Mouse (Mus musculus) CH12.LX (cell line): ENCODE measurements around the gene Mapkapk5. TPM values are rescaled to one million over a fixed set of nuclear protein-coding genes. Genes with fewer than 3 reads are reported as not detected.

ENCODE experiments used
- DNase-seq: peaks from one replicate; pipeline ENCODE4 v3.0.0-alpha.2; 2013; ENCODE audit errors: extremely low read depth
- H3K27ac ChIP-seq: 2 replicates; pipeline ENCODE4 v1.5.1; 2012; ENCODE audit warnings: low read depth, mild to moderate bottlenecking, control low read depth, moderate library complexity; ENCODE audit not compliant: insufficient read depth
- H3K27me3 ChIP-seq: replicated peaks from 2 replicates; pipeline ENCODE3; 2012; ENCODE audit warnings: inconsistent platforms
- H3K36me3 ChIP-seq, 2 experiments: replicated peaks in 1 of 2; 2 replicates each; pipeline versions ENCODE3 to v1.6.1; 2012; ENCODE audit warnings: inconsistent platforms in 1 of 2, low read length in 1 of 2, mild to moderate bottlenecking in 1 of 2, mixed read lengths in 1 of 2, moderate library complexity in 1 of 2; ENCODE audit not compliant: control insufficient read depth in 1 of 2, insufficient read depth in 1 of 2
- H3K4me1 ChIP-seq, 2 experiments: 2 replicates each; pipeline ENCODE4 v1.6.1; 2012; ENCODE audit warnings: inconsistent platforms in 1 of 2, moderate library complexity in 1 of 2; ENCODE audit not compliant: insufficient read depth in 2 of 2, control insufficient read depth in 1 of 2
- H3K4me2 ChIP-seq: 2 replicates; pipeline ENCODE4 v1.6.1; 2012; ENCODE audit warnings: low read depth, mild to moderate bottlenecking, control low read depth; ENCODE audit not compliant: poor library complexity, insufficient read depth, severe bottlenecking
- H3K4me3 ChIP-seq, 3 experiments: fragments of 150-350 bp in 1 of 3; sonication (generic) in 1 of 3; replicated peaks in 1 of 3; 2 replicates each; pipeline versions ENCODE3 to v1.5.1; 2011 to 2012; ENCODE audit warnings: low read depth in 2 of 3, low read length in 2 of 3, mild to moderate bottlenecking in 2 of 3, moderate library complexity in 2 of 3, control low read depth in 1 of 3, improper control_type of control experiment in 1 of 3, inconsistent platforms in 1 of 3, mixed read lengths in 1 of 3; ENCODE audit not compliant: poor library complexity in 1 of 3
- H3K79me2 ChIP-seq: replicated peaks from 2 replicates; pipeline ENCODE4 v1.6.1; 2012; ENCODE audit warnings: mild to moderate bottlenecking, moderate library complexity; ENCODE audit not compliant: control insufficient read depth, poor library complexity, insufficient read depth, severe bottlenecking; ENCODE audit errors: extremely low read depth
- H3K9ac ChIP-seq: 2 replicates; pipeline ENCODE4 v1.6.1; 2012; ENCODE audit warnings: low read depth, mild to moderate bottlenecking, control low read depth, moderate library complexity; ENCODE audit not compliant: insufficient read depth
- H3K9me3 ChIP-seq: replicated peaks from 2 replicates; pipeline ENCODE3; 2012; ENCODE audit warnings: low read length, inconsistent platforms, mixed read lengths
- CHD1 ChIP-seq: IDR thresholded peaks from 2 replicates; pipeline ENCODE4 v1.6.1; 2012; ENCODE audit warnings: low read depth, low read length, improper control_type of control experiment, inconsistent platforms
- CTCF ChIP-seq, 2 experiments: IDR thresholded peaks in 1 of 2; conservative IDR thresholded peaks in 1 of 2; 2 replicates each; pipeline ENCODE4 v1.5.1; 2011 to 2012; ENCODE audit warnings: low read depth in 2 of 2, low read length in 2 of 2, improper control_type of control experiment in 1 of 2, inconsistent platforms in 1 of 2, mild to moderate bottlenecking in 1 of 2, moderate library complexity in 1 of 2
- E2F4 ChIP-seq: IDR thresholded peaks from 2 replicates; pipeline ENCODE4 v1.6.1; 2011; ENCODE audit warnings: low read depth, low read length, improper control_type of control experiment; ENCODE audit not compliant: insufficient replicate concordance
- EP300 ChIP-seq: IDR thresholded peaks from 2 replicates; pipeline ENCODE4 v1.6.1; 2011; ENCODE audit warnings: low read length, improper control_type of control experiment
- IRF4 ChIP-seq: IDR thresholded peaks from 2 replicates; pipeline ENCODE4 v1.6.1; 2014; ENCODE audit warnings: low read depth, mild to moderate bottlenecking, inconsistent platforms, low read length, improper control_type of control experiment
- KAT2A ChIP-seq: IDR thresholded peaks from 2 replicates; pipeline ENCODE4 v1.6.1; 2012; ENCODE audit warnings: low read length, improper control_type of control experiment, inconsistent platforms; ENCODE audit not compliant: insufficient replicate concordance
- MAX ChIP-seq: IDR thresholded peaks from 2 replicates; pipeline ENCODE4 v1.6.1; 2011; ENCODE audit warnings: low read length, improper control_type of control experiment
- MAZ ChIP-seq: IDR thresholded peaks from 2 replicates; pipeline ENCODE4 v1.6.1; 2012; ENCODE audit warnings: low read depth, mild to moderate bottlenecking, inconsistent platforms, low read length, improper control_type of control experiment, moderate library complexity
- MXI1 ChIP-seq: IDR thresholded peaks from 2 replicates; pipeline ENCODE4 v1.6.1; 2011; ENCODE audit warnings: mild to moderate bottlenecking, low read depth, low read length, improper control_type of control experiment
- MYC ChIP-seq: IDR thresholded peaks from 2 replicates; pipeline ENCODE4 v1.6.1; 2011; ENCODE audit warnings: low read depth, mild to moderate bottlenecking, improper control_type of control experiment, low read length
- NELFE ChIP-seq: IDR thresholded peaks from 2 replicates; pipeline ENCODE4 v1.6.1; 2011; ENCODE audit warnings: low read depth, low read length, improper control_type of control experiment
- NRF1 ChIP-seq: IDR thresholded peaks from 2 replicates; pipeline ENCODE4 v1.6.1; 2014; ENCODE audit warnings: low read depth, mild to moderate bottlenecking, inconsistent platforms, low read length, improper control_type of control experiment, moderate library complexity
- PAX5 ChIP-seq: IDR thresholded peaks from 2 replicates; pipeline ENCODE4 v1.6.1; 2012; ENCODE audit warnings: low read length, inconsistent platforms, mixed read lengths
- RAD21 ChIP-seq: IDR thresholded peaks from 2 replicates; pipeline ENCODE4 v1.6.1; 2011; ENCODE audit warnings: low read depth, mild to moderate bottlenecking, low read length, improper control_type of control experiment, moderate library complexity
- SIN3A ChIP-seq: IDR thresholded peaks from 2 replicates; pipeline ENCODE4 v1.6.1; 2012; ENCODE audit warnings: low read length, improper control_type of control experiment, inconsistent platforms
- TBP ChIP-seq: conservative IDR thresholded peaks from 2 replicates; pipeline ENCODE4 v1.6.1; 2011; ENCODE audit warnings: low read depth, low read length, improper control_type of control experiment
- USF1 ChIP-seq: IDR thresholded peaks from 2 replicates; pipeline ENCODE4 v1.6.1; 2014; ENCODE audit warnings: low read depth, mild to moderate bottlenecking, inconsistent platforms, low read length, improper control_type of control experiment
- USF2 ChIP-seq: conservative IDR thresholded peaks from 2 replicates; pipeline ENCODE4 v1.6.1; 2011; ENCODE audit warnings: low read depth, low read length, improper control_type of control experiment
- ZC3H11A ChIP-seq: IDR thresholded peaks from 2 replicates; pipeline ENCODE4 v1.6.1; 2012; ENCODE audit warnings: low read depth, mild to moderate bottlenecking, inconsistent platforms, low read length, improper control_type of control experiment
- dilution Hi-C: fragments of 300-500 bp; cut with MboI; formaldehyde crosslinking; loops from 2 replicates; pipeline ENCODE4 v1.14.3; 2020; ENCODE audit warnings: low sequenced_read_pairs; ENCODE audit not compliant: extremely low pct_unique_long_range_greater_than_20kb, extremely low pct_ligation_motif_present
- in situ Hi-C: fragments of 300-500 bp; cut with MboI; formaldehyde crosslinking; loops from 3 replicates; pipeline ENCODE4 v1.14.3; 2019; ENCODE audit warnings: low sequenced_read_pairs, low pct_ligation_motif_present, low pct_unique_long_range_greater_than_20kb, mixed read lengths
- polyA plus RNA-seq: library from polyadenylated mRNA; unstranded; fragments of >175 nt; gene quantifications from 2 replicates; pipeline ENCODE4 v1.2.1, GENCODE M21; 2012; ENCODE audit warnings: low read depth; ENCODE audit not compliant: insufficient read length
- total RNA-seq, 2 experiments: library from RNA; depleted of rRNA; stranded (reverse); fragments of 300-350 nt in 1 of 2; fragments of >200 nt in 1 of 2; gene quantifications; 2 replicates each; pipeline ENCODE4 v1.2.3; 2012 to 2014

Mapkapk5 gene
- total and polyA plus RNA-seq, 3 experiments = 48.3 to 84.8 (median 82.9) TPM

GRCm38 (mm10) chr5:121476040-121476439 is 69.7 kb downstream of the Mapkapk5 start:
- H3K27ac ChIP-seq = no peak overlapping the region
- no peaks in the 10 kb centered on the region for H3K27me3 ChIP-seq
- H3K9ac ChIP-seq = no peak overlapping the region
- dilution Hi-C loops (no loop called here), in situ Hi-C loops (no loop called here)
- H3K36me3 ChIP-seq = no peaks in the 10 kb centered on the region
- TF ChIP-seq MYC = no peak
- TF ChIP-seq KAT2A = no peak
- TF ChIP-seq E2F4 = no peak
- TF ChIP-seq CTCF (conservative IDR thresholded peaks at IDR 0.05 in 1 of 2, IDR thresholded peaks at IDR 0.05 in 1 of 2; ENCODE audit: low read depth in 2 of 2, low read length in 2 of 2) = no peak
- no peak for TF ChIP-seq MAX
- TF ChIP-seq ZC3H11A = no peak
- TF ChIP-seq IRF4 = no peak
- TF ChIP-seq NRF1 = no peak
- no peak for TF ChIP-seq CHD1
- TF ChIP-seq EP300 = no peak
- TF ChIP-seq NELFE = no peak
- no peak for TF ChIP-seq MAZ
- no peak for TF ChIP-seq USF2
- TF ChIP-seq USF1 = no peak
- no peak for TF ChIP-seq SIN3A
- no peak for TF ChIP-seq RAD21
- no peak for TF ChIP-seq TBP
- no peak for TF ChIP-seq PAX5
- TF ChIP-seq MXI1 = no peak
- no peak overlapping the region for H3K4me2 ChIP-seq
- no peak for DNase-seq
- no peaks in the 10 kb centered on the region for H3K79me2 ChIP-seq
- H3K4me3 ChIP-seq = no peak overlapping the region
- peaks cover 9 to 19% of the 10 kb centered on the region in 2 experiments for H3K4me1 ChIP-seq
- H3K9me3 ChIP-seq = no peaks in the 10 kb centered on the region

Other genes starting within 250 kb of the Mapkapk5 start
- 41.8 and 42.3 TPM in 2 replicates for gene Trafd1, start 160.3 kb downstream of the Mapkapk5 start, total RNA-seq (2012; rRNA removed)
- gene Trafd1, start 160.3 kb downstream of the Mapkapk5 start, total RNA-seq (2014; rRNA removed) = 31.7 and 34.0 TPM in 2 replicates
- 52.8 and 52.9 TPM in 2 replicates for gene Trafd1, start 160.3 kb downstream of the Mapkapk5 start, polyA plus RNA-seq
- gene Naa25, start 148.0 kb downstream of the Mapkapk5 start, total RNA-seq (2012; rRNA removed) = 41.3 and 44.1 TPM in 2 replicates
- gene Naa25, start 148.0 kb downstream of the Mapkapk5 start, total RNA-seq (2014; rRNA removed) = 53.1 and 59.7 TPM in 2 replicates
- 60.3 and 66.0 TPM in 2 replicates for gene Naa25, start 148.0 kb downstream of the Mapkapk5 start, polyA plus RNA-seq
- gene Tmem116, start 94.0 kb downstream of the Mapkapk5 start, total RNA-seq (2012; rRNA removed) = 2.3 and 2.5 TPM in 2 replicates
- 0.97 and 1.3 TPM in 2 replicates for gene Tmem116, start 94.0 kb downstream of the Mapkapk5 start, total RNA-seq (2014; rRNA removed)
- gene Tmem116, start 94.0 kb downstream of the Mapkapk5 start, polyA plus RNA-seq = 2.5 and 3.2 TPM in 2 replicates
- 252 and 297 TPM in 2 replicates for gene Erp29, start 93.4 kb downstream of the Mapkapk5 start, total RNA-seq (2012; rRNA removed)
- 204 and 243 TPM in 2 replicates for gene Erp29, start 93.4 kb downstream of the Mapkapk5 start, total RNA-seq (2014; rRNA removed)
- 258 and 286 TPM in 2 replicates for gene Erp29, start 93.4 kb downstream of the Mapkapk5 start, polyA plus RNA-seq
- 0.04 TPM in 1 of 2 replicates, not detected in the other for gene Adam1b, start 42.5 kb downstream of the Mapkapk5 start, total RNA-seq (2012; rRNA removed)
- gene Adam1b, start 42.5 kb downstream of the Mapkapk5 start, total RNA-seq (2014; rRNA removed) = not detected in 2 replicates
- gene Adam1b, start 42.5 kb downstream of the Mapkapk5 start, polyA plus RNA-seq = 0.08 TPM in 1 of 2 replicates, not detected in the other
- 1.6 and 1.8 TPM in 2 replicates for gene Adam1a, start 423 bp downstream of the Mapkapk5 start, total RNA-seq (2012; rRNA removed)
- gene Adam1a, start 423 bp downstream of the Mapkapk5 start, total RNA-seq (2014; rRNA removed) = 1.2 and 2.2 TPM in 2 replicates
- 1.3 TPM in 2 replicates for gene Adam1a, start 423 bp downstream of the Mapkapk5 start, polyA plus RNA-seq
- gene Gm42878, start 423 bp downstream of the Mapkapk5 start, total RNA-seq (2012; rRNA removed) = 0.13 TPM in 1 of 2 replicates, not detected in the other
- 0.58 and 1.0 TPM in 2 replicates for gene Gm42878, start 423 bp downstream of the Mapkapk5 start, total RNA-seq (2014; rRNA removed)
- not detected in 2 replicates for gene Gm42878, start 423 bp downstream of the Mapkapk5 start, polyA plus RNA-seq
- gene Aldh2, start 47.9 kb upstream of the Mapkapk5 start, total RNA-seq (2012; rRNA removed) = 56.2 and 73.9 TPM in 2 replicates
- gene Aldh2, start 47.9 kb upstream of the Mapkapk5 start, total RNA-seq (2014; rRNA removed) = 58.9 and 66.0 TPM in 2 replicates
- 139 and 143 TPM in 2 replicates for gene Aldh2, start 47.9 kb upstream of the Mapkapk5 start, polyA plus RNA-seq
- 2.9 and 4.1 TPM in 2 replicates for gene Acad12, start 73.0 kb upstream of the Mapkapk5 start, total RNA-seq (2012; rRNA removed)
- 2.3 and 3.0 TPM in 2 replicates for gene Acad12, start 73.0 kb upstream of the Mapkapk5 start, total RNA-seq (2014; rRNA removed)
- 1.9 and 2.7 TPM in 2 replicates for gene Acad12, start 73.0 kb upstream of the Mapkapk5 start, polyA plus RNA-seq
- gene Acad10, start 114.6 kb upstream of the Mapkapk5 start, total RNA-seq (2012; rRNA removed) = 2.2 and 4.2 TPM in 2 replicates
- 2.4 and 2.7 TPM in 2 replicates for gene Acad10, start 114.6 kb upstream of the Mapkapk5 start, total RNA-seq (2014; rRNA removed)
- 2.1 and 2.7 TPM in 2 replicates for gene Acad10, start 114.6 kb upstream of the Mapkapk5 start, polyA plus RNA-seq
- gene Brap, start 114.7 kb upstream of the Mapkapk5 start, total RNA-seq (2012; rRNA removed) = 23.7 and 27.4 TPM in 2 replicates
- gene Brap, start 114.7 kb upstream of the Mapkapk5 start, total RNA-seq (2014; rRNA removed) = 29.0 and 33.3 TPM in 2 replicates
- 28.0 and 29.8 TPM in 2 replicates for gene Brap, start 114.7 kb upstream of the Mapkapk5 start, polyA plus RNA-seq
- 8.3 and 8.5 TPM in 2 replicates for gene Atxn2, start 165.4 kb upstream of the Mapkapk5 start, total RNA-seq (2012; rRNA removed)
- 5.9 and 7.7 TPM in 2 replicates for gene Atxn2, start 165.4 kb upstream of the Mapkapk5 start, total RNA-seq (2014; rRNA removed)
- 40.5 and 58.4 TPM in 2 replicates for gene Atxn2, start 165.4 kb upstream of the Mapkapk5 start, polyA plus RNA-seq